17 mouse cellular contexts compared by ENCODE assay signal in the genomic region with DNA sequence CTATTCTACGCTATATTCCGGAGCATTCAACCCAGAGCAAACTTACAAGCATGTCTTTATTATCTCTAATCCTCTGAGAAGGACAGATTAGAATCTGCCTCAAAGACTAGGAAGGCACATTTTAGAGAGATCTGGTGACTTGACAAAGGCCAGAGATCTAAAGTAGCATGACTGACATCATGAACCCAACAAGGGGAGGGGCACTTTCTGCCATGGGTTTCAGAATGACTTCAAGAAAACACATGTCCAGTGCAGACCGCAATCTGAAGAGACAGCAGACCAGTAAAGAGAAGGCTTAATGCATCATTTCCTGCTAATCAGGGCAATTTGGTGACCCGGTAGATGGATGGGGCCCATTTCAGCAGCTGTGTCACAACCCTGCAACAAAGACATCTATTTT.
"Had no signal": no experiment of that assay in that cellular context is flagged by ENCODE, and none has a peak within 500 bp of the region (broad histone marks: within the 10 kb centered on the region; RNA-seq: fewer than 3 reads in every experiment).

No protein-coding gene starts in this region.

- H3K4me2 ChIP-seq: kidney, embryonic 15.5 days; limb, embryonic 12.5 days; limb, embryonic 15.5 days; liver, embryonic 11.5 days; lung, embryonic 15.5 days; midbrain, embryonic 15.5 days; neural tube, embryonic 13.5 days; stomach, embryonic 15.5 days had no signal

- H3K9me3 ChIP-seq: kidney, embryonic 15.5 days; limb, embryonic 12.5 days; limb, embryonic 15.5 days; lung, embryonic 15.5 days; megakaryocyte, embryonic 14.5 days; midbrain, embryonic 10.5 days; midbrain, embryonic 15.5 days; neural tube, embryonic 13.5 days; stomach, embryonic 15.5 days had no signal

- H3K4me3 ChIP-seq: kidney, embryonic 15.5 days; limb, embryonic 12.5 days; limb, embryonic 15.5 days; lung, embryonic 15.5 days; megakaryocyte, embryonic 14.5 days; midbrain, embryonic 10.5 days; midbrain, embryonic 15.5 days; neural tube, embryonic 13.5 days; stomach, embryonic 15.5 days had no signal

- H3K27me3 ChIP-seq: kidney, embryonic 15.5 days; limb, embryonic 12.5 days; limb, embryonic 15.5 days; lung, embryonic 15.5 days; megakaryocyte, embryonic 14.5 days; midbrain, embryonic 15.5 days; neural tube, embryonic 13.5 days; stomach, embryonic 15.5 days had no signal

- ATAC-seq: liver, postnatal 0 days had no signal

- DNase-seq: kidney, adult 11 months; kidney, adult 8-10 months; kidney, postnatal 36 days; liver, postnatal 0 days; spleen, adult 18-20 months; thymus, postnatal 25 days had no signal

- H3K9ac ChIP-seq: kidney, embryonic 15.5 days; limb, embryonic 12.5 days; limb, embryonic 15.5 days; liver, embryonic 14.5 days; liver, postnatal 0 days; lung, embryonic 15.5 days; midbrain, embryonic 15.5 days; neural tube, embryonic 13.5 days; stomach, embryonic 15.5 days had no signal

- H3K27ac ChIP-seq: kidney, embryonic 15.5 days; limb, embryonic 12.5 days; limb, embryonic 15.5 days; liver, embryonic 14.5 days; lung, embryonic 15.5 days; midbrain, embryonic 10.5 days; midbrain, embryonic 15.5 days; stomach, embryonic 15.5 days had no signal

- H3K4me1 ChIP-seq: kidney, embryonic 15.5 days; limb, embryonic 12.5 days; lung, embryonic 15.5 days; midbrain, embryonic 10.5 days; stomach, embryonic 15.5 days had no signal
